Mouse (Mus musculus): ENCODE data around the gene Map2k5.
A peak's percentile ranks its signal among the peaks of the same experiment; 100 is the strongest.

The Map2k5 gene

DNA sequence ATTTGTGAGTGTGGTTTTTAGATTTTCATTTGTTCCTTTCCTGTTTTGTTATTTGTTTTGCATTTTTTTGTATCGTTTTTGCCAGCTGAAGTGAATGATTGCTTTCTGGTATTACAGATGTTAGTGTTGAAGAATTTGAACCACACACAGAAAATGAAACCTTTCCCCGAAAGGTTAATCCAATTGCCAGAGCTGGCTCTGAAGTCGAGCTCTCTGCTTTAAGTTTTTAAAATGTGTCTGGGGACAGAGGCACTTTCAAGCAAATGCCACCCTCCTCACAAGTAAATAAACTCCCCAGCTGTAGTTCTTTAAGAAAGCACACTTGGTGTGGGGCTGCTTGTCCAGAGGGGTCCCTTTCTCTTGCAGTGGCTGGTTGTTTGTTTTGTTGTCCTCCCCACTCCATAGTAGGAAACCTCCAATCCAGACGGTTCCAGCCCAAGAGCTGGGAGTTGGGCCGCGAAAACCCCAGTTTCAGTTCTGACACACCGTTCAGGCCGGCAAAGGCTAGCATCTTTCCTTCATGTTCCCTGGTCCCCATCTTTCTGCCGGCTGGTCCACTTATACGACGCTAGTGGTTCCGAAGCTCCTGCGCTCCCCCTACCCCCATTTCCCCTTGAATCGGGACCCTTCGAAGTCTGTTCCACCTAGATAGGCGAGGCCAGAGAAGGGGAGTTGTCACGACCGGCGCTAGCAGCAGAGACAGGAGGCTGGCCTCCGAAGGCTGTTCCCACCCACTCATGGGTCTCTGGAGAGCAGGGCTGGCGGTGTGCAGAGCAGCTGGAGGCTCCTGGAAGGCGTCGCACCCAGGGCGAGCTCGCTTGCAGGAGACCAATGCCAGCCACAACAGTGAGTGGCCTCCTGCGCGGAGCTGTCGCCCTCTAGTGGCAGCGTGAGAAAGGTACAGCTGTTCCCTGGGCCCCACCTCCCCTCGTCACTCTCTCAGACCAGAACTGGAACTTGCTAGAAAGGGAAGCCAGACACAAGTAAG, 254.0 kb downstream of the Map2k5 start:
- DNase-seq (ENCODE audit: low spot score) = peak; percentile 85

DNA sequence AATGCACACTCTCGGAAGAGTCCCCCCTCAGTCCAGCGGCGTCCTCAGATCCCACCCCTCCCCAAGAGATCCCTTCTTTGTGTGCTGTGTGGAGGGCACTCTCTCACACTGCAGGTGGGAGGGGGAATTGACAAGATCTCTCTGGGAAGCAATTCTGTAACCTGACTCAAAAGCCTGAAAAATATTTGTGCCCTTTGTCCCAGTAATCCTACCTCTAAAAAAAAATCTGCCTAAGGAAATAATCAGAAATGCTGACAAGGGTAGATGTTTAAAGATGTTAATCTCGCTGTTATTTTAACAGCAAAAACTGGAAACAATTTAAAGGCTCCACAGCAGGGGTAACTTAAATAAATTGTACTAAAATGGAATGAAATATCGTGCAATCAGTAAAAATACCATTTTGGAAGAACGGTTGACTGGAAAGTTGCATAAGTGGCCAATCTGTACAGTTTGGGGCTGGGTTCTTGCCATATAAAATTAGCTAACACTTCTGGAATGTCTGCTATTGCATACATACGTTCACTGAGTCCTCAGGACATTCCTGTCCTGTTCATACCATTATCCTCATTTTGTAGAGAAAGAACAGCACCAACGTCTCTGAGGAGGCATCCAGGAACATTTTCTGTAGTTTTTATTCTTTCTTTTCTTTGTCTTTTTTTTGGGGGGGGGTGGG, 255.4 kb downstream of the Map2k5 start:
- DNase-seq (ENCODE audit: low spot score) = no peak

DNA sequence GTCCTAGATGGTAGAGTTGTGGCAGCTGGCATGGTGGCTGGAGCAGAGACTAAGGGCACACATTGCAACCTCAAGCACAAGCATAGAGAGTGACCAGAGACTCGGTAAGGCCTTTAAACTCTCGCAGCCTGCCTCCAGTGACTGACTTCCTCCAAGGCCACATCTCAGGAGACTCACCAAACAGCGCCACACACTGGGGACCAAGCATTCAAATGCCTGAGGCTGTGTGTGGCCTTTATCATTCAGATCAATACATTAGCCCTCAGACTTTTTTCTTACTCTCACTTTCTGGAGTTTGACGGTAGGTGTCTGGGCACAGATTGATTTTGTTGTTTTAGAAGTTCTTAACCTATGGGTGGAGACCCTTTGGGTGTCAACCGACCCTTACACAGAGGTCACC, 259.3 kb downstream of the Map2k5 start:
- DNase-seq (ENCODE audit: low spot score) = no peak

All from ovary, adult 18-20 months (tissue).